Mouse (Mus musculus): ENCODE data around the gene Fam13c.

DNA sequence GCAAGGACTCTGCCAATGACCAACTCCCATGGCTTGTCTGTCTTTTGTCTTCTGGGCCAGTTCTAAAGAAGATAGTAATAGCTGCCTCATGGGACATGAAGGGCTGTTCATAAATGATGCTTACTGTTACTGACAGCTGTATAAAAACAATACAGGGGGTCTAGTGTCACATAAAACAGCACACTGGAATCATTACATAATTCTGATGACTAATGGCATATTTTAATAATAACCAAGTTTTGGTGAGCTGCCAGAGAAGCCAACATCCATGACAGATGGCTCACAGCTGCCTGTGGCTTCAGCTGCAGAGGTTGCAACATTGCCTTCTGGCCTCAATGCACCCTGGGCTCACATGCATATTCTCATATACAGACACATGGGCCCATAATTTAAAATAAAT, 56.7 kb downstream of the Fam13c start:
- TF ChIP-seq CTCF (IDR thresholded peaks at IDR 0.05; ENCODE audit: insufficient read depth, low read depth, low read length), result no peak
- no peak for TF ChIP-seq POLR2A (IDR thresholded peaks at IDR 0.05; ENCODE audit: insufficient read depth, low read depth, low read length)

Data from olfactory bulb, adult 2 months (tissue).